Mouse (Mus musculus): ENCODE results near the gene A930017K11Rik.

Gene A930017K11Rik

GRCm38 (mm10) chr17:25951803-25952623 lies at the start of gene A930017K11Rik:
A930017K11Rik (minus strand) TSS chr17:25952565.
- DNase-seq, result peak; percentile 58

- DNase-seq, result no peak
Measured at GRCm38 (mm10) chr17:25998425-25998824, 46.1 kb upstream of the A930017K11Rik start.

GRCm38 (mm10) chr17:25993489-25993888 lies 41.1 kb upstream of the A930017K11Rik start:
- DNase-seq, result no peak

- no peak for DNase-seq
Measured at GRCm38 (mm10) chr17:25992274-25992673, 39.9 kb upstream of the A930017K11Rik start.

- no peak for DNase-seq
Measured at GRCm38 (mm10) chr17:25990331-25990730, 38.0 kb upstream of the A930017K11Rik start.

- peak; percentile 96 for DNase-seq
Measured at GRCm38 (mm10) chr17:25985306-25986294, 33.2 kb upstream of the A930017K11Rik start, which contains the start of gene Capn15. Capn15 (minus strand) TSS chr17:25985796.

- no peak for DNase-seq
Measured at GRCm38 (mm10) chr17:25984556-25985305, 32.4 kb upstream of the A930017K11Rik start.

- no peak for DNase-seq
Measured at GRCm38 (mm10) chr17:25984066-25984465, 31.7 kb upstream of the A930017K11Rik start.

GRCm38 (mm10) chr17:25982913-25983312 lies 30.5 kb upstream of the A930017K11Rik start:
- DNase-seq, result no peak

- DNase-seq, result no peak
Measured at GRCm38 (mm10) chr17:25980854-25981253, 28.5 kb upstream of the A930017K11Rik start.

GRCm38 (mm10) chr17:25979829-25980738 lies 27.7 kb upstream of the A930017K11Rik start:
- DNase-seq, result no peak

GRCm38 (mm10) chr17:25970954-25971707 lies 18.8 kb upstream of the A930017K11Rik start:
- no peak for DNase-seq

- no peak for DNase-seq
Measured at GRCm38 (mm10) chr17:25970448-25970847, 18.1 kb upstream of the A930017K11Rik start.

- peak; percentile 59 for DNase-seq
Measured at GRCm38 (mm10) chr17:25968176-25968575, 15.8 kb upstream of the A930017K11Rik start.

- peak; percentile 60 for DNase-seq
Measured at GRCm38 (mm10) chr17:25967652-25968051, 15.3 kb upstream of the A930017K11Rik start.

GRCm38 (mm10) chr17:25964271-25964670 lies 11.9 kb upstream of the A930017K11Rik start:
- DNase-seq, result no peak

- DNase-seq, result no peak
Measured at GRCm38 (mm10) chr17:25962413-25962905, 10.1 kb upstream of the A930017K11Rik start.

GRCm38 (mm10) chr17:25961566-25961965 lies 9.2 kb upstream of the A930017K11Rik start:
- DNase-seq, result no peak

GRCm38 (mm10) chr17:25959630-25960467 lies 7.5 kb upstream of the A930017K11Rik start:
- no peak for DNase-seq

All from kidney, postnatal 10 days (tissue).